Mouse (Mus musculus) liver, adult 2 months (tissue): ENCODE results near the gene Sgcd. TPM values are rescaled to one million over a fixed set of nuclear protein-coding genes. Genes with fewer than 3 reads are reported as not detected.
"Not testable (repeated sequence)": the region's sequence is repeated elsewhere in the genome, so short reads cannot be mapped to it uniquely, and the experiment has no call there.

Experiments used
- DNase-seq: peaks from one replicate; pipeline ENCODE4 v3.0.0-alpha.2; 2011; ENCODE audit warnings: low read depth, low spot score; ENCODE audit errors: extremely low read depth
- H3K27ac ChIP-seq: fragments of 200-500 bp; replicated peaks from 2 replicates; pipeline ENCODE4 v1.5.1; 2012; ENCODE audit warnings: low read depth, mild to moderate bottlenecking, control low read depth, inconsistent platforms, low read length; ENCODE audit not compliant: insufficient read depth
- H3K27me3 ChIP-seq: fragments of 200-500 bp; 2 replicates; pipeline ENCODE4 v1.6.1; 2012; ENCODE audit warnings: mild to moderate bottlenecking, moderate library complexity, low read length, inconsistent platforms; ENCODE audit not compliant: control insufficient read depth, insufficient read depth
- H3K36me3 ChIP-seq: fragments of 200-500 bp; 2 replicates; pipeline ENCODE4 v1.6.1; 2012; ENCODE audit warnings: low read length, inconsistent platforms; ENCODE audit not compliant: control insufficient read depth, insufficient read depth
- H3K4me1 ChIP-seq: fragments of 200-500 bp; 2 replicates; pipeline ENCODE4 v1.6.1; 2011; ENCODE audit warnings: low read length; ENCODE audit not compliant: control insufficient read depth, insufficient read depth
- H3K4me3 ChIP-seq: fragments of 200-500 bp; 2 replicates; pipeline ENCODE4 v1.5.1; 2011; ENCODE audit warnings: low read depth, mild to moderate bottlenecking, control low read depth, low read length, moderate library complexity; ENCODE audit not compliant: insufficient read depth
- H3K79me2 ChIP-seq: fragments of 200-500 bp; 2 replicates; pipeline ENCODE4 v1.6.1; 2012; ENCODE audit warnings: inconsistent platforms, mild to moderate bottlenecking, low read length, moderate library complexity; ENCODE audit not compliant: control insufficient read depth, insufficient read depth
- H3K9ac ChIP-seq: fragments of 200-500 bp; 2 replicates; pipeline ENCODE4 v1.6.1; 2012; ENCODE audit warnings: low read depth, mild to moderate bottlenecking, control low read depth, inconsistent platforms, low read length
- CTCF ChIP-seq: fragments of 200-500 bp; IDR thresholded peaks from 2 replicates; pipeline ENCODE4 v1.5.1; 2011; ENCODE audit warnings: low read depth, low read length, control low read depth
- POLR2A ChIP-seq: fragments of 200-500 bp; IDR thresholded peaks from 2 replicates; pipeline ENCODE4 v1.6.1; 2011; ENCODE audit warnings: low read length, control low read depth; ENCODE audit not compliant: insufficient read depth; ENCODE audit errors: extremely low read depth
- WGBS: fragments of 180-500 bp; shearing (Covaris S2); methylation state at CpG from one replicate; pipeline ENCODE4 v1.1.7; 2018; 5-methylcytosine and 5-hydroxymethylcytosine counted together
- polyA plus RNA-seq: library from polyadenylated mRNA; depleted of rRNA; stranded (reverse); fragments of >200 nt; gene quantifications from 2 replicates; pipeline ENCODE4 v1.2.3, GENCODE M21; 2012
- total RNA-seq: library from RNA; depleted of rRNA; stranded (reverse); fragments of >200 nt; gene quantifications from 2 replicates; pipeline ENCODE4 v1.2.3, GENCODE M21; 2014

Gene Sgcd
- total and polyA plus RNA-seq, 2 experiments: 0.37 TPM; not detected in 1

GRCm38 (mm10) chr11:47445683-47446082, 543.1 kb downstream of the Sgcd start:
- no peaks in the 10 kb centered on the region for H3K79me2 ChIP-seq
- WGBS: 50% methylated on average over 2 of the region's 2 CpGs
- TF ChIP-seq POLR2A: no peak
- TF ChIP-seq CTCF: no peak
- no peaks in the 10 kb centered on the region for H3K4me1 ChIP-seq
- H3K27ac ChIP-seq: no peak overlapping the region
- H3K4me3 ChIP-seq: no peak overlapping the region
- H3K9ac ChIP-seq: no peak overlapping the region
- H3K36me3 ChIP-seq: no peaks in the 10 kb centered on the region
- DNase-seq: no peak
- no peaks in the 10 kb centered on the region for H3K27me3 ChIP-seq

DNA sequence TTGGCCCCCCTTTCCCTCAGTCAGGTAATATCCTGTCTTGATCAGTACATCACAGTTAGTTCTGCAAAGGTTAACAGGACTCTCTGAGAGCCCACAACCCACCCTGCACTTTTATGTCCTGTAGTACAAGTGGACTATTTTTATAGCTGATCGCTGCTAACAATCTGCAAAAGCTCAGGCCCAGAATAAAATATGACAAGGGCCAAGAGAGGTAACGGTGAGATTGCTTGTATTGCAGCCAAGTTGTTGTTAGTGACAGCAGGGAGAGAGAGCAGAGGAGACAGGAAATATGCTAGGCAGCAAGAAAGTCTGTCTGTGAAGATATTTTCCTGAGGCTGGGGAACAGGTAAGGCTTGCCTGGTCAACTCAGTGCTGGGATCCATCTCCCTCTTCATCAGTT, 546.5 kb downstream of the Sgcd start:
- Histone ChIP-seq H3K27ac (no peak overlapping the region), H3K9ac (no peak overlapping the region), H3K79me2 (no peaks in the 10 kb centered on the region), H3K4me3 (no peak overlapping the region), H3K27me3 (no peaks in the 10 kb centered on the region), H3K36me3 (no peaks in the 10 kb centered on the region), H3K4me1 (no peaks in the 10 kb centered on the region)
- DNase-seq: no peak
- 84% methylated on average over 2 of the region's 2 CpGs for WGBS
- TF ChIP-seq CTCF: no peak

GRCm38 (mm10) chr11:47399607-47400006, 589.2 kb downstream of the Sgcd start:
- H3K79me2 ChIP-seq: no peaks in the 10 kb centered on the region
- no peak overlapping the region for H3K9ac ChIP-seq
- DNase-seq: no peak
- TF ChIP-seq CTCF (no peak), POLR2A (no peak)
- no peaks in the 10 kb centered on the region for H3K36me3 ChIP-seq
- no peak overlapping the region for H3K4me3 ChIP-seq
- no peaks in the 10 kb centered on the region for H3K4me1 ChIP-seq
- no peak overlapping the region for H3K27ac ChIP-seq
- WGBS: 45% methylated on average over 3 of the region's 3 CpGs
- no peaks in the 10 kb centered on the region for H3K27me3 ChIP-seq

- not testable (repeated sequence) for DNase-seq, H3K4me3 ChIP-seq, H3K36me3 ChIP-seq, H3K79me2 ChIP-seq, H3K4me1 ChIP-seq, H3K27ac ChIP-seq, H3K27me3 ChIP-seq, H3K9ac ChIP-seq
- WGBS: 58% methylated on average over 2 of the region's 2 CpGs
Observed at GRCm38 (mm10) chr11:47390798-47391197, 598.0 kb downstream of the Sgcd start.

DNA sequence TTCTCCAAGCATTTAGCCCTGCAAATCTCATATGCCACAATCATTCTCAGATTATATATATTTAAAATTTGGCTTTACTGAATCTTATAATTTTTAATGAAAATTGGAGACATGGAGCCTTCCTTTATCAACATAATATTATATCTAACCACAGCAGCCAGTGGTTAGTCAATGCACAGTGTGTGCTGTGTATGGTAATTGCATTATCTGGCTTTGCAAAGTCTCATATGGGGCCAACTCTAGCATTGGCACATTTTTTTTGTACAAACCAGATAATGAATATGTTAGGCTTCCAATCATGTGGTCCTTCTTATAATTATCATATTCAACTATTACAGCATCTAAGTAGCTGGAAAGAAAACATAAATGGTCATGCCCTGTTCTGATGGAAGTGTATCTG, 599.4 kb downstream of the Sgcd start:
- TF ChIP-seq CTCF (no peak), POLR2A (no peak)
- Histone ChIP-seq H3K27me3 (no peaks in the 10 kb centered on the region), H3K36me3 (no peaks in the 10 kb centered on the region), H3K27ac (no peak overlapping the region), H3K4me1 (no peaks in the 10 kb centered on the region), H3K4me3 (no peak overlapping the region), H3K79me2 (no peaks in the 10 kb centered on the region), H3K9ac (no peak overlapping the region)
- no peak for DNase-seq

- Histone ChIP-seq H3K79me2 (no peaks in the 10 kb centered on the region), H3K36me3 (no peaks in the 10 kb centered on the region), H3K4me3 (no peak overlapping the region), H3K9ac (no peak overlapping the region), H3K27ac (no peak overlapping the region), H3K27me3 (no peaks in the 10 kb centered on the region), H3K4me1 (no peaks in the 10 kb centered on the region)
- TF ChIP-seq POLR2A: no peak
- no peak for TF ChIP-seq CTCF
- peak; percentile 3 for DNase-seq
- WGBS: 63% methylated on average over 3 of the region's 3 CpGs
Observed at GRCm38 (mm10) chr11:47387726-47388125, 601.0 kb downstream of the Sgcd start.
